Mouse (Mus musculus) limb, embryonic 14.5 days (tissue): Measurements from ENCODE around the gene Frmpd2. TPM values are rescaled to one million over a fixed set of nuclear protein-coding genes. Genes with fewer than 3 reads are reported as not detected.

Source experiments
- ATAC-seq: fragments of 200-750 bp; cut with Nextera tagmentation; 2 replicates; pipeline ENCODE4 v1.8.0; 2017; ENCODE audit warnings: low read depth, moderate number of reproducible peaks, moderate TSS enrichment; ENCODE audit not compliant: low FRiP score
- DNase-seq: peaks from one replicate; pipeline ENCODE4 v3.0.0-alpha.2; 2015; ENCODE audit warnings: low spot score
- H3K27ac ChIP-seq: fragments of 300-500 bp; sonication (generic); replicated peaks from 2 replicates; pipeline ENCODE4 v1.5.1; 2014; ENCODE audit warnings: low read depth, mild to moderate bottlenecking, low read length, moderate library complexity, mixed read lengths
- H3K27me3 ChIP-seq: fragments of 300-500 bp; sonication (generic); 2 replicates; pipeline ENCODE4 v1.6.1; 2014; ENCODE audit warnings: low read length, mixed read lengths; ENCODE audit not compliant: control insufficient read depth, insufficient read depth
- H3K36me3 ChIP-seq: fragments of 300-500 bp; sonication (generic); 2 replicates; pipeline ENCODE4 v1.6.1; 2014; ENCODE audit warnings: mild to moderate bottlenecking, low read length, moderate library complexity, mixed read lengths; ENCODE audit not compliant: control insufficient read depth, insufficient read depth
- H3K4me1 ChIP-seq: fragments of 300-500 bp; sonication (generic); 2 replicates; pipeline ENCODE4 v1.6.1; 2014; ENCODE audit warnings: antibody characterized with exemption, low read length, mixed read lengths; ENCODE audit not compliant: control insufficient read depth, insufficient read depth
- H3K4me2 ChIP-seq: fragments of 300-500 bp; sonication (generic); replicated peaks from 2 replicates; pipeline ENCODE4 v1.6.1; 2014; ENCODE audit warnings: low read depth, mild to moderate bottlenecking, low read length, moderate library complexity; ENCODE audit not compliant: severe bottlenecking
- H3K4me3 ChIP-seq: fragments of 300-500 bp; sonication (generic); replicated peaks from 2 replicates; pipeline ENCODE4 v1.5.1; 2014; ENCODE audit warnings: low read length
- H3K9ac ChIP-seq: fragments of 300-500 bp; sonication (generic); 2 replicates; pipeline ENCODE4 v1.6.1; 2014; ENCODE audit warnings: mild to moderate bottlenecking, low read depth, low read length, moderate library complexity; ENCODE audit not compliant: severe bottlenecking
- H3K9me3 ChIP-seq: fragments of 300-500 bp; sonication (generic); 2 replicates; pipeline ENCODE4 v1.6.1; 2016; ENCODE audit warnings: low read length; ENCODE audit not compliant: control insufficient read depth
- POLR2A ChIP-seq: fragments of 200-500 bp; IDR thresholded peaks from 2 replicates; pipeline ENCODE4 v1.8.0; 2012; ENCODE audit warnings: inconsistent platforms, mild to moderate bottlenecking, moderate library complexity, borderline replicate concordance; ENCODE audit not compliant: insufficient read depth, insufficient read length; ENCODE audit errors: extremely low read depth
- whole genome bisulfite sequencing: fragments of 180-500 bp; shearing (Covaris S2); extraction: QIAGEN DNeasy Blood & Tissue Kit; methylation state at CpG from one replicate; pipeline ENCODE4 v1.1.7; 2014; 5-methylcytosine and 5-hydroxymethylcytosine counted together
- polyA plus RNA-seq, 2 experiments: library from polyadenylated mRNA; depleted of rRNA in 1 of 2; stranded (reverse) in 1 of 2; unstranded in 1 of 2; fragments of >200 nt; fragmentation: Nextera tagmentation in 1 of 2; extraction: Ambion mirVana in 1 of 2; gene quantifications; 2 replicates each; pipeline versions ENCODE4 v1.2.1 to v1.2.3; 2012 to 2014

The Frmpd2 gene
- polyA plus RNA-seq, 2 experiments, result 0.01 TPM; not detected in 1

- H3K4me3 ChIP-seq, result peak overlapping the region; percentile 90
- H3K9me3 ChIP-seq, result no peaks in the 10 kb centered on the region
- no peaks in the 10 kb centered on the region for H3K36me3 ChIP-seq
- peak overlapping the region; percentile 95 for H3K9ac ChIP-seq
- WGBS, result under 1% methylated on average over 38 of the region's 72 CpGs
- H3K4me1 ChIP-seq, result peaks cover 14% of the 10 kb centered on the region
- peak overlapping the region; percentile 93 for H3K27ac ChIP-seq
- H3K4me2 ChIP-seq, result peak overlapping the region; percentile 56
- no peaks in the 10 kb centered on the region for H3K27me3 ChIP-seq
- no peak for DNase-seq
- peak; percentile 73 for ATAC-seq
- no peak for TF ChIP-seq POLR2A
These were observed 24.9 kb upstream of the Frmpd2 start for GRCm38 (mm10) chr14:33446561-33447023.

GRCm38 (mm10) chr14:33447027-33447569, 24.4 kb upstream of the Frmpd2 start, which contains the start of gene Mapk8:
Mapk8 (minus strand) TSS chr14:33447158.
- peak; percentile 99 for ATAC-seq
- peak; percentile 93; the same call in 1 of the 2 replicates for TF ChIP-seq POLR2A
- Histone ChIP-seq H3K9ac (peak within 1 kb of the TSS; percentile 95), H3K36me3 (no peaks in the 10 kb centered on the region), H3K4me2 (peak within 1 kb of the TSS; percentile 56), H3K27ac (peak within 1 kb of the TSS; percentile 93), H3K4me3 (peak within 1 kb of the TSS; percentile 90), H3K4me1 (peaks cover 14% of the 10 kb centered on the region), H3K9me3 (no peaks in the 10 kb centered on the region), H3K27me3 (no peaks in the 10 kb centered on the region)
- peak; percentile 95 for DNase-seq
- WGBS, result under 1% methylated on average over 44 of the region's 70 CpGs

GRCm38 (mm10) chr14:33448276-33448675, 23.2 kb upstream of the Frmpd2 start:
- WGBS, result 83% methylated on average over 4 of the region's 4 CpGs
- no peak for DNase-seq
- no peak for ATAC-seq
- no peak overlapping the region for H3K4me2 ChIP-seq
- no peaks in the 10 kb centered on the region for H3K9me3 ChIP-seq
- H3K27me3 ChIP-seq, result no peaks in the 10 kb centered on the region
- no peak overlapping the region for H3K9ac ChIP-seq
- no peak overlapping the region for H3K4me3 ChIP-seq
- H3K27ac ChIP-seq, result no peak overlapping the region
- TF ChIP-seq POLR2A, result no peak
- H3K36me3 ChIP-seq, result no peaks in the 10 kb centered on the region
- peaks cover 14% of the 10 kb centered on the region for H3K4me1 ChIP-seq

- ATAC-seq, result no peak
- Histone ChIP-seq H3K27me3 (no peaks in the 10 kb centered on the region), H3K36me3 (no peaks in the 10 kb centered on the region), H3K4me2 (no peak overlapping the region), H3K9ac (no peak overlapping the region), H3K4me3 (no peak overlapping the region), H3K4me1 (peaks cover 8% of the 10 kb centered on the region; the same call in 1 of the 2 replicates), H3K9me3 (no peaks in the 10 kb centered on the region), H3K27ac (no peak overlapping the region)
- TF ChIP-seq POLR2A, result no peak
- DNase-seq, result no peak
- WGBS, result 78% methylated on average over 2 of the region's 2 CpGs
These were observed 22.1 kb upstream of the Frmpd2 start for GRCm38 (mm10) chr14:33449296-33449840.

GRCm38 (mm10) chr14:33450331-33450730, 21.2 kb upstream of the Frmpd2 start:
- H3K27me3 ChIP-seq, result no peaks in the 10 kb centered on the region
- H3K9ac ChIP-seq, result no peak overlapping the region
- no peaks in the 10 kb centered on the region for H3K9me3 ChIP-seq
- no peak for TF ChIP-seq POLR2A
- H3K27ac ChIP-seq, result no peak overlapping the region
- H3K4me1 ChIP-seq, result peaks cover 5% of the 10 kb centered on the region; the same call in 1 of the 2 replicates
- no peak overlapping the region for H3K4me2 ChIP-seq
- no peak overlapping the region for H3K4me3 ChIP-seq
- H3K36me3 ChIP-seq, result no peaks in the 10 kb centered on the region
- DNase-seq (no peak), ATAC-seq (no peak)
